Mouse (Mus musculus) lung, embryonic 15.5 days (tissue): ENCODE results near the gene Frem1. TPM values are rescaled to one million over a fixed set of nuclear protein-coding genes. Genes with fewer than 3 reads are reported as not detected.
A peak's percentile ranks its signal among the peaks of the same experiment; 100 is the strongest.

Experiments used
- ATAC-seq: fragments of 200-750 bp; cut with Nextera tagmentation; 2 replicates; pipeline ENCODE4 v1.8.0; 2017; ENCODE audit warnings: moderate number of reproducible peaks, borderline replicate concordance; ENCODE audit not compliant: low FRiP score, low TSS enrichment; ENCODE audit errors: extremely low read depth
- H3K27ac ChIP-seq: fragments of 300-500 bp; sonication (generic); 2 replicates; pipeline ENCODE4 v1.5.1; 2015; ENCODE audit warnings: moderate library complexity, mild to moderate bottlenecking, inconsistent platforms
- H3K27me3 ChIP-seq: fragments of 300-500 bp; sonication (generic); 2 replicates; pipeline ENCODE4 v1.6.1; 2015; ENCODE audit warnings: inconsistent platforms
- H3K36me3 ChIP-seq: fragments of 300-500 bp; sonication (generic); 2 replicates; pipeline ENCODE4 v1.6.1; 2015; ENCODE audit warnings: inconsistent platforms
- H3K4me1 ChIP-seq: fragments of 300-500 bp; sonication (generic); 2 replicates; pipeline ENCODE4 v1.6.1; 2015; ENCODE audit warnings: inconsistent platforms
- H3K4me2 ChIP-seq: fragments of 300-500 bp; sonication (generic); 2 replicates; pipeline ENCODE4 v1.6.1; 2015; ENCODE audit warnings: inconsistent platforms, mild to moderate bottlenecking, moderate library complexity
- H3K4me3 ChIP-seq: fragments of 300-500 bp; sonication (generic); 2 replicates; pipeline ENCODE4 v1.5.1; 2015; ENCODE audit warnings: mild to moderate bottlenecking, inconsistent platforms
- H3K9ac ChIP-seq: fragments of 300-500 bp; sonication (generic); 2 replicates; pipeline ENCODE4 v1.6.1; 2015; ENCODE audit warnings: inconsistent platforms
- H3K9me3 ChIP-seq: fragments of 300-500 bp; sonication (generic); 2 replicates; pipeline ENCODE4 v1.6.1; 2016; ENCODE audit warnings: inconsistent platforms
- WGBS: fragments of 180-500 bp; shearing (Covaris S2); methylation state at CpG from one replicate; pipeline ENCODE4 v1.1.7; 2015; 5-methylcytosine and 5-hydroxymethylcytosine counted together
- polyA plus RNA-seq: library from polyadenylated mRNA; unstranded; fragments of >200 nt; fragmentation: Nextera tagmentation; extraction: Ambion mirVana; gene quantifications from 2 replicates; pipeline ENCODE4 v1.2.1, GENCODE M21; 2015

The Frem1 gene
- polyA plus RNA-seq, 1 experiment from 2014 or later, result 35.1 TPM

GRCm38 (mm10) chr4:82867111-82867510, 185.0 kb downstream of the Frem1 start:
- no peak overlapping the region for H3K9ac ChIP-seq
- no peaks in the 10 kb centered on the region for H3K27me3 ChIP-seq
- no peak for ATAC-seq
- H3K4me1 ChIP-seq, result peaks cover 2% of the 10 kb centered on the region; the same call in 1 of the 2 replicates
- 51% methylated on average over 4 of the region's 4 CpGs for WGBS
- H3K9me3 ChIP-seq, result no peaks in the 10 kb centered on the region
- no peak overlapping the region for H3K27ac ChIP-seq
- H3K4me2 ChIP-seq, result no peak overlapping the region
- no peak overlapping the region for H3K4me3 ChIP-seq
- no peaks in the 10 kb centered on the region for H3K36me3 ChIP-seq

- Histone ChIP-seq H3K4me1 (no peaks in the 10 kb centered on the region), H3K9ac (no peak overlapping the region), H3K9me3 (no peaks in the 10 kb centered on the region), H3K27me3 (no peaks in the 10 kb centered on the region), H3K27ac (no peak overlapping the region), H3K36me3 (no peaks in the 10 kb centered on the region), H3K4me3 (no peak overlapping the region), H3K4me2 (no peak overlapping the region)
- WGBS, result 86% methylated on average over 8 of the region's 8 CpGs
- ATAC-seq, result no peak
These were observed 187.0 kb downstream of the Frem1 start for GRCm38 (mm10) chr4:82864974-82865699.

GRCm38 (mm10) chr4:82863316-82863715, 188.8 kb downstream of the Frem1 start:
- Histone ChIP-seq H3K36me3 (no peaks in the 10 kb centered on the region), H3K9ac (no peak overlapping the region), H3K27me3 (no peaks in the 10 kb centered on the region), H3K4me3 (no peak overlapping the region), H3K4me2 (no peak overlapping the region), H3K27ac (no peak overlapping the region), H3K4me1 (peaks cover 10% of the 10 kb centered on the region), H3K9me3 (no peaks in the 10 kb centered on the region)
- ATAC-seq, result no peak
- WGBS, result 91% methylated on average over 8 of the region's 8 CpGs

- Histone ChIP-seq H3K36me3 (no peaks in the 10 kb centered on the region), H3K27ac (no peak overlapping the region), H3K4me2 (no peak overlapping the region), H3K4me3 (no peak overlapping the region), H3K9me3 (no peaks in the 10 kb centered on the region), H3K27me3 (no peaks in the 10 kb centered on the region), H3K4me1 (peaks cover 11% of the 10 kb centered on the region), H3K9ac (no peak overlapping the region)
- WGBS, result 96% methylated on average over 2 of the region's 2 CpGs
- no peak for ATAC-seq
These were observed 190.7 kb downstream of the Frem1 start for GRCm38 (mm10) chr4:82861451-82861850.

GRCm38 (mm10) chr4:82860566-82860965, 191.6 kb downstream of the Frem1 start:
- WGBS, result 34% methylated on average over 3 of the region's 3 CpGs
- ATAC-seq, result no peak
- Histone ChIP-seq H3K9ac (no peak overlapping the region), H3K27ac (no peak overlapping the region), H3K4me2 (no peak overlapping the region), H3K4me3 (no peak overlapping the region), H3K36me3 (no peaks in the 10 kb centered on the region), H3K4me1 (peaks cover 11% of the 10 kb centered on the region), H3K27me3 (no peaks in the 10 kb centered on the region), H3K9me3 (no peaks in the 10 kb centered on the region)

GRCm38 (mm10) chr4:82859131-82860125, 192.7 kb downstream of the Frem1 start, which contains the start of gene Zdhhc21:
Gene Zdhhc21, minus strand, starts transcription at chr4:82859958.
- WGBS, result under 1% methylated on average over 67 of the region's 82 CpGs
- Histone ChIP-seq H3K4me2 (peak within 1 kb of the TSS; percentile 84), H3K27me3 (no peaks in the 10 kb centered on the region), H3K9ac (peak within 1 kb of the TSS; percentile 78), H3K27ac (peak within 1 kb of the TSS; percentile 76), H3K4me3 (peak within 1 kb of the TSS; percentile 87), H3K9me3 (no peaks in the 10 kb centered on the region), H3K4me1 (peaks cover 11% of the 10 kb centered on the region), H3K36me3 (no peaks in the 10 kb centered on the region)
- ATAC-seq, result peak; percentile 91

- Histone ChIP-seq H3K9ac (peak overlapping the region; percentile 78), H3K27ac (no peak overlapping the region), H3K4me2 (peak overlapping the region; percentile 84), H3K4me1 (peaks cover 11% of the 10 kb centered on the region), H3K4me3 (peak overlapping the region; percentile 87), H3K9me3 (no peaks in the 10 kb centered on the region), H3K36me3 (no peaks in the 10 kb centered on the region), H3K27me3 (no peaks in the 10 kb centered on the region)
- ATAC-seq, result no peak
- WGBS, result 31% methylated on average over 4 of the region's 4 CpGs
These were observed 193.6 kb downstream of the Frem1 start for GRCm38 (mm10) chr4:82858431-82859010.

GRCm38 (mm10) chr4:82856986-82857385, 195.2 kb downstream of the Frem1 start:
- H3K27ac ChIP-seq, result no peak overlapping the region
- peaks cover 11% of the 10 kb centered on the region for H3K4me1 ChIP-seq
- no peaks in the 10 kb centered on the region for H3K9me3 ChIP-seq
- no peak for ATAC-seq
- H3K27me3 ChIP-seq, result no peaks in the 10 kb centered on the region
- H3K9ac ChIP-seq, result no peak overlapping the region
- 0 out of 2 replicates have a peak, but pooled peaks cover 5% of the 10 kb centered on the region for H3K36me3 ChIP-seq
- H3K4me2 ChIP-seq, result no peak overlapping the region
- no peak overlapping the region for H3K4me3 ChIP-seq
- WGBS, result 83% methylated on average over 3 of the region's 3 CpGs

GRCm38 (mm10) chr4:82853809-82854208, 198.3 kb downstream of the Frem1 start:
- H3K4me2 ChIP-seq, result no peak overlapping the region
- H3K36me3 ChIP-seq, result 0 out of 2 replicates have a peak, but pooled peaks cover 5% of the 10 kb centered on the region

GRCm38 (mm10) chr4:82848552-82849234, 203.4 kb downstream of the Frem1 start:
- 51% methylated on average over 5 of the region's 5 CpGs for WGBS
- Histone ChIP-seq H3K36me3 (peaks cover 8% of the 10 kb centered on the region; the same call in 1 of the 2 replicates), H3K4me3 (no peak overlapping the region), H3K4me2 (no peak overlapping the region), H3K4me1 (no peaks in the 10 kb centered on the region), H3K9me3 (no peaks in the 10 kb centered on the region), H3K9ac (no peak overlapping the region), H3K27me3 (no peaks in the 10 kb centered on the region), H3K27ac (no peak overlapping the region)
- ATAC-seq, result no peak

More at GRCm38 (mm10) chr4:82853809-82854208, 198.3 kb downstream of the Frem1 start:
- Histone ChIP-seq H3K4me1 (peaks cover 6% of the 10 kb centered on the region; the same call in 1 of the 2 replicates), H3K27me3 (no peaks in the 10 kb centered on the region), H3K9me3 (no peaks in the 10 kb centered on the region), H3K9ac (no peak overlapping the region), H3K4me3 (no peak overlapping the region), H3K27ac (no peak overlapping the region)
- ATAC-seq, result no peak
- 70% methylated on average over 2 of the region's 2 CpGs for WGBS
